Mouse (Mus musculus) MEL (cell line): ENCODE data around the gene Traf3ip2. TPM values are rescaled to one million over a fixed set of nuclear protein-coding genes. Genes with fewer than 3 reads are reported as not detected.

ENCODE experiments used
- DNase-seq: peaks from one replicate; pipeline ENCODE4 v3.0.0; 2011; ENCODE audit warnings: low read depth, low spot score
- H3K27ac ChIP-seq: 2 replicates; pipeline ENCODE4 v1.5.1; 2012; ENCODE audit warnings: low read depth, mild to moderate bottlenecking, control low read depth, low read length, moderate library complexity; ENCODE audit not compliant: control insufficient read depth
- H3K27me3 ChIP-seq, 2 experiments: fragments of 150-350 bp in 1 of 2; sonication (generic) in 1 of 2; 2 replicates each; pipeline ENCODE4 v1.6.1; 2012; ENCODE audit warnings: low read length in 2 of 2, mild to moderate bottlenecking in 2 of 2, improper control_type of control experiment in 1 of 2, moderate library complexity in 1 of 2; ENCODE audit not compliant: insufficient read depth in 2 of 2, control insufficient read depth in 1 of 2
- H3K36me3 ChIP-seq, 2 experiments: 2 replicates each; pipeline ENCODE4 v1.6.1; 2012 to 2014; ENCODE audit warnings: low read length in 2 of 2, improper control_type of control experiment in 1 of 2, inconsistent platforms in 1 of 2, mild to moderate bottlenecking in 1 of 2; ENCODE audit not compliant: insufficient read depth in 2 of 2, control insufficient read depth in 1 of 2
- H3K4me1 ChIP-seq, 2 experiments: fragments of 150-350 bp in 1 of 2; sonication (generic) in 1 of 2; 2 replicates each; pipeline ENCODE4 v1.6.1; 2012; ENCODE audit warnings: low read length in 2 of 2, improper control_type of control experiment in 1 of 2, mild to moderate bottlenecking in 1 of 2; ENCODE audit not compliant: insufficient read depth in 2 of 2, control insufficient read depth in 1 of 2
- H3K4me3 ChIP-seq, 2 experiments: fragments of 150-350 bp in 1 of 2; sonication (generic) in 1 of 2; 2 replicates each; pipeline ENCODE4 v1.5.1; 2012; ENCODE audit warnings: low read depth in 2 of 2, low read length in 2 of 2, mild to moderate bottlenecking in 2 of 2, moderate library complexity in 2 of 2, control low read depth in 1 of 2, improper control_type of control experiment in 1 of 2; ENCODE audit not compliant: control insufficient read depth in 1 of 2, insufficient read depth in 1 of 2
- H3K79me2 ChIP-seq: 2 replicates; pipeline ENCODE4 v1.6.1; 2012; ENCODE audit warnings: mild to moderate bottlenecking, low read length, moderate library complexity; ENCODE audit not compliant: control insufficient read depth, poor library complexity, insufficient read depth
- H3K9ac ChIP-seq: 2 replicates; pipeline ENCODE4 v1.6.1; 2012; ENCODE audit warnings: low read depth, mild to moderate bottlenecking, control low read depth, low read length, moderate library complexity; ENCODE audit not compliant: control insufficient read depth, poor library complexity, severe bottlenecking
- H3K9me3 ChIP-seq: fragments of 150-350 bp; sonication (generic); replicated peaks from 2 replicates; pipeline ENCODE4 v1.6.1; 2012; ENCODE audit warnings: mild to moderate bottlenecking, low read length, improper control_type of control experiment, moderate library complexity; ENCODE audit not compliant: insufficient read depth
- BHLHE40 ChIP-seq: IDR thresholded peaks from 2 replicates; pipeline ENCODE4 v1.6.1; 2012; ENCODE audit warnings: low read depth, mild to moderate bottlenecking, inconsistent platforms, low read length, improper control_type of control experiment, borderline replicate concordance
- CHD2 ChIP-seq: IDR thresholded peaks from 2 replicates; pipeline ENCODE4 v1.6.1; 2011; ENCODE audit warnings: low read length, improper control_type of control experiment
- CTCF ChIP-seq, 3 experiments: IDR thresholded peaks in 2 of 3; conservative IDR thresholded peaks in 1 of 3; 2 replicates each; pipeline ENCODE4 v1.5.1; 2011 to 2012; ENCODE audit warnings: low read length in 3 of 3, low read depth in 2 of 3, mild to moderate bottlenecking in 2 of 3, improper control_type of control experiment in 1 of 3, inconsistent platforms in 1 of 3, mixed read lengths in 1 of 3, moderate library complexity in 1 of 3; ENCODE audit not compliant: control insufficient read depth in 1 of 3, insufficient read depth in 1 of 3, poor library complexity in 1 of 3, severe bottlenecking in 1 of 3
- E2F4 ChIP-seq: IDR thresholded peaks from 2 replicates; pipeline ENCODE4 v1.6.1; 2011; ENCODE audit warnings: low read depth, low read length, improper control_type of control experiment, borderline replicate concordance
- EP300 ChIP-seq, 2 experiments: IDR thresholded peaks; 2 replicates each; pipeline ENCODE4 v1.6.1; 2011; ENCODE audit warnings: improper control_type of control experiment in 2 of 2, low read length in 2 of 2, low read depth in 1 of 2, mild to moderate bottlenecking in 1 of 2
- GABPA ChIP-seq: IDR thresholded peaks from 2 replicates; pipeline ENCODE4 v1.6.1; 2012; ENCODE audit warnings: low read depth, mild to moderate bottlenecking, inconsistent platforms, low read length, improper control_type of control experiment, moderate library complexity
- GATA1 ChIP-seq: IDR thresholded peaks from 2 replicates; pipeline ENCODE4 v1.6.1; 2011; ENCODE audit warnings: low read depth, low read length, improper control_type of control experiment
- JUND ChIP-seq: IDR thresholded peaks from 2 replicates; pipeline ENCODE4 v1.6.1; 2011; ENCODE audit warnings: low read depth, mild to moderate bottlenecking, improper control_type of control experiment, low read length
- KAT2A ChIP-seq: conservative IDR thresholded peaks from 2 replicates; pipeline ENCODE4 v1.6.1; 2012; ENCODE audit warnings: low read depth, low read length, improper control_type of control experiment, inconsistent platforms
- MEF2A ChIP-seq: IDR thresholded peaks from 2 replicates; pipeline ENCODE4 v1.6.1; 2014; ENCODE audit warnings: low read depth, mild to moderate bottlenecking, inconsistent platforms, low read length, improper control_type of control experiment; ENCODE audit not compliant: poor library complexity, insufficient replicate concordance, severe bottlenecking; ENCODE audit errors: extremely low read depth
- MYB ChIP-seq: IDR thresholded peaks from 2 replicates; pipeline ENCODE4 v1.6.1; 2011; ENCODE audit warnings: mild to moderate bottlenecking, low read depth, low read length, improper control_type of control experiment
- MYC ChIP-seq: IDR thresholded peaks from 2 replicates; pipeline ENCODE4 v1.6.1; 2011; ENCODE audit warnings: low read depth, mild to moderate bottlenecking, low read length, improper control_type of control experiment, moderate library complexity
- POLR2A ChIP-seq, 2 experiments: IDR thresholded peaks; 2 replicates each; pipeline ENCODE4 v1.6.1; 2011 to 2012; ENCODE audit warnings: low read length in 2 of 2, mild to moderate bottlenecking in 2 of 2, control low read depth in 1 of 2, improper control_type of control experiment in 1 of 2, low read depth in 1 of 2, moderate library complexity in 1 of 2; ENCODE audit not compliant: control insufficient read depth in 1 of 2, insufficient read depth in 1 of 2, poor library complexity in 1 of 2
- POLR2AphosphoS5 ChIP-seq: IDR thresholded peaks from 2 replicates; pipeline ENCODE4 v1.6.1; 2012; ENCODE audit warnings: low read depth, borderline replicate concordance, mild to moderate bottlenecking, inconsistent platforms, low read length, moderate library complexity, mixed read lengths
- RCOR1 ChIP-seq: IDR thresholded peaks from 2 replicates; pipeline ENCODE4 v1.6.1; 2012; ENCODE audit warnings: low read depth, mild to moderate bottlenecking, inconsistent platforms, low read length, improper control_type of control experiment
- SMC3 ChIP-seq: IDR thresholded peaks from 2 replicates; pipeline ENCODE4 v1.6.1; 2011; ENCODE audit warnings: low read depth, low read length, improper control_type of control experiment
- TCF12 ChIP-seq: IDR thresholded peaks from 2 replicates; pipeline ENCODE4 v1.6.1; 2014; ENCODE audit warnings: low read depth, mild to moderate bottlenecking, inconsistent platforms, low read length, improper control_type of control experiment, moderate library complexity
- UBTF ChIP-seq: IDR thresholded peaks from 2 replicates; pipeline ENCODE4 v1.6.1; 2012; ENCODE audit warnings: low read depth, mild to moderate bottlenecking, inconsistent platforms, low read length, improper control_type of control experiment, moderate library complexity, borderline replicate concordance; ENCODE audit not compliant: insufficient read depth
- ZC3H11A ChIP-seq: IDR thresholded peaks from 2 replicates; pipeline ENCODE4 v1.6.1; 2012; ENCODE audit warnings: low read depth, mild to moderate bottlenecking, inconsistent platforms, low read length, improper control_type of control experiment
- ZMIZ1 ChIP-seq: IDR thresholded peaks from 2 replicates; pipeline ENCODE4 v1.6.1; 2012; ENCODE audit warnings: low read depth, mild to moderate bottlenecking, inconsistent platforms, low read length, improper control_type of control experiment, moderate library complexity
- polyA plus RNA-seq, 2 experiments: library from polyadenylated mRNA; stranded (reverse) in 1 of 2; unstranded in 1 of 2; fragments of >175 nt in 1 of 2; fragments of >200 nt in 1 of 2; gene quantifications; 2 replicates each; pipeline versions ENCODE4 v1.2.1 to v1.2.4; 2012; ENCODE audit warnings: low replicate concordance in 2 of 2, low read depth in 1 of 2; ENCODE audit not compliant: insufficient read length in 2 of 2, insufficient read depth in 1 of 2, missing spikeins in 1 of 2
- total RNA-seq: library from RNA; depleted of rRNA; stranded (reverse); fragments of 300-350 nt; gene quantifications from 2 replicates; pipeline ENCODE4 v1.2.3, GENCODE M21; 2012

Traf3ip2 gene
- total and polyA plus RNA-seq, 3 experiments, result 1.3 to 3.0 TPM; not detected in 1

GRCm38 (mm10) chr10:39666027-39666426, 53.3 kb downstream of the Traf3ip2 start:
- H3K27ac ChIP-seq, result no peak overlapping the region
- no peaks in the 10 kb centered on the region for H3K4me1 ChIP-seq
- H3K9ac ChIP-seq, result no peak overlapping the region
- H3K79me2 ChIP-seq, result no peaks in the 10 kb centered on the region
- H3K27me3 ChIP-seq, result no peaks in the 10 kb centered on the region
- H3K36me3 ChIP-seq, result no peaks in the 10 kb centered on the region
- no peak for DNase-seq
- TF ChIP-seq POLR2AphosphoS5 (no peak), EP300 (IDR thresholded peaks at IDR 0.05; ENCODE audit: low read depth in 1 of 2, low read length in 2 of 2) (no peak), MYB (no peak), POLR2A (IDR thresholded peaks at IDR 0.05; ENCODE audit: control insufficient read depth in 1 of 2, insufficient read depth in 1 of 2, low read depth in 1 of 2, low read length in 2 of 2, poor library complexity in 1 of 2) (no peak), TCF12 (no peak), CHD2 (no peak), ZMIZ1 (no peak), RCOR1 (no peak), CTCF (IDR thresholded peaks at IDR 0.05 in 2 of 3, conservative IDR thresholded peaks at IDR 0.05 in 1 of 3; ENCODE audit: control insufficient read depth in 1 of 3, insufficient read depth in 1 of 3, low read depth in 2 of 3, low read length in 3 of 3, poor library complexity in 1 of 3, severe bottlenecking in 1 of 3) (no peak), KAT2A (no peak), GATA1 (no peak), MEF2A (no peak), SMC3 (no peak), JUND (no peak), MYC (no peak)
- no peak overlapping the region for H3K4me3 ChIP-seq
- H3K9me3 ChIP-seq, result no peaks in the 10 kb centered on the region

- Histone ChIP-seq H3K9ac (no peak overlapping the region), H3K27me3 (no peaks in the 10 kb centered on the region), H3K4me3 (no peak overlapping the region), H3K9me3 (no peaks in the 10 kb centered on the region), H3K79me2 (no peaks in the 10 kb centered on the region), H3K27ac (no peak overlapping the region), H3K4me1 (no peaks in the 10 kb centered on the region), H3K36me3 (no peaks in the 10 kb centered on the region)
- no peak for TF ChIP-seq POLR2AphosphoS5
- no peak for TF ChIP-seq GABPA
- no peak for TF ChIP-seq MYB
- no peak for TF ChIP-seq ZC3H11A
- TF ChIP-seq CHD2, result no peak
- TF ChIP-seq MYC, result no peak
- no peak for TF ChIP-seq E2F4
- no peak for TF ChIP-seq UBTF
- no peak for TF ChIP-seq BHLHE40
- no peak for TF ChIP-seq RCOR1
- no peak for TF ChIP-seq SMC3
- no peak for TF ChIP-seq KAT2A
- no peak for TF ChIP-seq CTCF (IDR thresholded peaks at IDR 0.05 in 2 of 3, conservative IDR thresholded peaks at IDR 0.05 in 1 of 3; ENCODE audit: control insufficient read depth in 1 of 3, insufficient read depth in 1 of 3, low read depth in 2 of 3, low read length in 3 of 3, poor library complexity in 1 of 3, severe bottlenecking in 1 of 3)
- no peak for TF ChIP-seq POLR2A (IDR thresholded peaks at IDR 0.05; ENCODE audit: control insufficient read depth in 1 of 2, insufficient read depth in 1 of 2, low read depth in 1 of 2, low read length in 2 of 2, poor library complexity in 1 of 2)
- DNase-seq, result no peak
Observed at GRCm38 (mm10) chr10:39671451-39671850, 58.7 kb downstream of the Traf3ip2 start.
